Mouse (Mus musculus): Measurements from ENCODE around the gene Smoc1. TPM values are rescaled to one million over a fixed set of nuclear protein-coding genes. Genes with fewer than 3 reads are reported as not detected.
A peak's percentile ranks its signal among the peaks of the same experiment; 100 is the strongest.

Smoc1 gene
- polyA plus RNA-seq, 1 experiment from 2014 or later = 1.6 TPM

DNA sequence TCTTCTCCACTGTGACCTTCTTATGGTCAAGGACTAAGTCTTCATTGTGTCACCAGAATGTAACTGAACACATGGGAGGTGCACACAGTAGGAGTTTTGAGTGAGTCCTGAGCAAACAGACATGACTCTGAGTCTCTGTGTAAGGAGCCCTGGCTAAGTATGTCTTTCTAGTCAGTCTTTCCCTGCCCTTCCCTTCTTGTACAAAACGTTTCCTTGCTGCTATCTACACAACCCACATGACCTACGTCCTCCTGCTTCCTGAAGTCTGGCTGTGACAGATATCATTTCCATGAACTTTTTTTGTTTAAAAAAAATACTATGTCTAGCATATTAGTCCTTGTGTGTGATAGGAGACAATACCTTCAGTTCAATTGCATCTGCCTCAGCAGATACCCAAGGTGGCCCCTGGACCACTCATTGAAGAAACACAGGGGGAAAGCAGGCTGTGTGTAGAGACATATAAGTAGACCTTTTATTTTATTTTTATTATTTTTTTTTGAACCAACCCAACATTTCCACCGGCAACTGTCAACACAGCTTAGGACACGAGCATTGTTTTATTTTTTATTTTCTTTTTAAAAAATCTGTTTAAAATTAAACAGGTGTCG is 171.0 kb downstream of the Smoc1 start:
- Histone ChIP-seq H3K4me3 (ENCODE audit: low read length) (no peak overlapping the region), H3K27me3 (ENCODE audit: control insufficient read depth, insufficient read depth, low read depth, low read length) (no peaks in the 10 kb centered on the region), H3K4me2 (ENCODE audit: low read depth, low read length) (no peak overlapping the region), H3K4me1 (replicated peaks; ENCODE audit: control insufficient read depth, insufficient read depth, low read length) (no peaks in the 10 kb centered on the region), H3K9ac (ENCODE audit: low read length) (no peak overlapping the region), H3K27ac (ENCODE audit: low read length) (no peak overlapping the region), H3K9me3 (ENCODE audit: control insufficient read depth, low read length) (no peaks in the 10 kb centered on the region), H3K36me3 (ENCODE audit: control insufficient read depth, insufficient read depth, low read length) (no peaks in the 10 kb centered on the region)
- 55% methylated on average over 5 of the region's 5 CpGs for WGBS
- no peak for ATAC-seq (ENCODE audit: low read depth)

DNA sequence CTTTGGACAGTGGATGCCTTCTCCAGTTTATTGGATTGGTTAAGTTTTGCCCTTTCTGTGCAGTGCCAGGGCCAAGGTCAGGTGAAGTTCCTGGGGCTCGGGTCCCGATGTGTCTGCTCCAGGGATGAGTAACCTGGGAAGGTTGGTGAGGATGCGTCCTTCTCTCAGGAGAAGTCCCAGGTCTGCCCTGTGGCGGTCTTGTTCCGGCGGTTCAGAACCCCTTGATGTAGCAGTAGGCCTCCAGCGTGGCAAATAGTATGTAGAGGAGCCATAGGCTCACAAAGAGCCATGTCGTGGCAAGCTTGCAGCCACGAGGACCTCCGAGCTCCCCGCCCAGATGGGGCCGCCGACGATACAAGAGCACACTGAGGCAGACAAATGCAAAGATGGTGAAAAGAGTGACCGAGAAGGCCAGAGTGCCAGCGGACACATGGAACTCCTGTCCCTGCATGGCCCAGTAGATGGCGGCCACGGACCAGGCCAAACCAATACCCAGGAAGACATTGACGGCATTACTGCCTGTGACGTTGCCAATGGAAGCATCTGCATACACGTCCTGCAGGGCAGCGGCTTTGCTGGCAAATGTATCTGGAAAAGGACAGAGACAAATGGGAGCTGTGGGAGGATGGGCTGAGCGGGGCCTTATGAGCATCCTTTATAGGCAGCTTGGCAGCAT is 172.8 kb downstream of the Smoc1 start:
- no peak overlapping the region for H3K9ac ChIP-seq (ENCODE audit: low read length)
- WGBS = 29% methylated on average over 23 of the region's 23 CpGs

DNA sequence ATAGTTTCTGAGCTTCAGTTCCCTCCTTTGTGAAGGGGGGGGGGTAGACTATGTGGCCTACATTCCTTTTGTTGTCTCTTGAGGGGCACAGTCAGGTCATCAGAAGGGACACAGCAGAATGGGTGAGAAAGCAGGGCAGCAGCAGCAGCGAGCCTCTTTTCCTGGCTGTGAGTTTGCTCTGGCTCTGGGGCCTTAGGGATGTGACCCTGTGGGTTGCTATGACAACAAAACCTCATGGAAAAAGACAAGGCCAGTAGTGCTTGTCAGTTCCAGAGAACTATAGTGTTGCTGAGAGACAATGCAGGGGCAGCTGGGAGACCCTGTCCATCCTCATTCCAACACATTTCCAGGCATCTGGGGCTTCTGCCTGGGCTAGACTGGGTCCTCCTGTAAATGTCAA is 176.6 kb downstream of the Smoc1 start:
- WGBS = 19% methylated on average over 1 of the region's 1 CpGs
- no peak for ATAC-seq (ENCODE audit: low read depth)

More for the DNA sequence above, 172.8 kb downstream of the Smoc1 start:
- H3K9me3 ChIP-seq (ENCODE audit: control insufficient read depth, low read length) = no peaks in the 10 kb centered on the region
- ATAC-seq (ENCODE audit: low read depth) = peak; percentile 47; the same call in 1 of the 2 replicates
- H3K27me3 ChIP-seq (ENCODE audit: control insufficient read depth, insufficient read depth, low read depth, low read length) = no peaks in the 10 kb centered on the region
- no peak overlapping the region for H3K4me2 ChIP-seq (ENCODE audit: low read depth, low read length)
- no peak overlapping the region for H3K27ac ChIP-seq (ENCODE audit: low read length)
- H3K4me3 ChIP-seq (ENCODE audit: low read length) = no peak overlapping the region
- no peaks in the 10 kb centered on the region for H3K4me1 ChIP-seq (replicated peaks; ENCODE audit: control insufficient read depth, insufficient read depth, low read length)
- no peaks in the 10 kb centered on the region for H3K36me3 ChIP-seq (ENCODE audit: control insufficient read depth, insufficient read depth, low read length)

DNA sequence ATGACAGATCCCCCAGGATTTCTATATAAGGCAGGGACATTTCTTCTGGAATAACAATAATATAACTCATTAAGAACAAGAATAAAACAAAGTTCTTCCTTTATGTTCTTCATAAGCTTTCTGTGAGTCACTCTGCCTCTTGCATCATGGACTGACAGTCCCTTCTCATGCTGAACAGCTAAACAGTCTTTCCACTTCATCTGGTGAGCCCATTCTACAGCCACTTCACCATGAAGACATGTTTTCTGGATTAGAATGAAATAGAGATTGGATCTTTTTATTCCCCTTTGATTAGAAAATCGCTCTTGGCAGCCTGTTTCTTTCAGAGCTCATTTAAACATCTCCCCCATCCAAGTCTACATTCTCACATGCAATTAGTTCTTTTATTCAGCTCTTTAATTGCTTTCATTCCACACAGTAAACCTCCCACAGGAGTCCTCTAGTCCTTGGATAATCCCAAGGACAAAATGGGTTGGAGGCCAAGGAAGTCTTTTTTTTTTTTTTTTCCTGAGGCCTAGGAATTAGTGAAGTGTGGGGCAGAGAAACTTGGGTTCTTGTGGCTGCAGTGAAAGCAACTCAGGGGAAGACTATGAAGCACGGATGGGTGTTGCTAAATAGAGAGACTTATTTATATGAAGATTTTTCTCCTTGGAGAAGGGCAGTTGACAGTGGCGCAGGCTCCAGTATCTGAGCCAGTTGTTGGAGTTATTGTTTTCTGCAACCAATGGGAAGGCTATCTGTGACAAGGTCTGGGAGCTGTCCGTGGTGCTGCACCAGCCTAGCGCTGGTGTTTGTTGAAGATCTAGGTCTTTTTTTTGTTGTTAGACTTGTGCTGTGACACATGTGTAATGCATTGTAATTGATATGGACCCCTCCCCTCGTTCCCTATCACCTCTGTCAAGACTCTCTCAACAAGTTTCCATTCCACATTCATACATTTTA is 179.3 kb downstream of the Smoc1 start:
- WGBS = 17% methylated on average over 6 of the region's 6 CpGs
- no peak for ATAC-seq (ENCODE audit: low read depth)
- Histone ChIP-seq H3K9ac (ENCODE audit: low read length) (no peak overlapping the region), H3K9me3 (ENCODE audit: control insufficient read depth, low read length) (no peaks in the 10 kb centered on the region), H3K4me2 (ENCODE audit: low read depth, low read length) (no peak overlapping the region), H3K4me1 (replicated peaks; ENCODE audit: control insufficient read depth, insufficient read depth, low read length) (no peaks in the 10 kb centered on the region), H3K36me3 (ENCODE audit: control insufficient read depth, insufficient read depth, low read length) (no peaks in the 10 kb centered on the region), H3K27ac (ENCODE audit: low read length) (no peak overlapping the region), H3K27me3 (ENCODE audit: control insufficient read depth, insufficient read depth, low read depth, low read length) (no peaks in the 10 kb centered on the region), H3K4me3 (ENCODE audit: low read length) (no peak overlapping the region)

More for the DNA sequence above, 176.6 kb downstream of the Smoc1 start:
- H3K4me3 ChIP-seq (ENCODE audit: low read length) = no peak overlapping the region
- no peaks in the 10 kb centered on the region for H3K9me3 ChIP-seq (ENCODE audit: control insufficient read depth, low read length)
- no peaks in the 10 kb centered on the region for H3K4me1 ChIP-seq (replicated peaks; ENCODE audit: control insufficient read depth, insufficient read depth, low read length)
- H3K9ac ChIP-seq (ENCODE audit: low read length) = no peak overlapping the region
- H3K27ac ChIP-seq (ENCODE audit: low read length) = no peak overlapping the region
- H3K27me3 ChIP-seq (ENCODE audit: control insufficient read depth, insufficient read depth, low read depth, low read length) = no peaks in the 10 kb centered on the region
- H3K36me3 ChIP-seq (ENCODE audit: control insufficient read depth, insufficient read depth, low read length) = no peaks in the 10 kb centered on the region
- no peak overlapping the region for H3K4me2 ChIP-seq (ENCODE audit: low read depth, low read length)

DNA sequence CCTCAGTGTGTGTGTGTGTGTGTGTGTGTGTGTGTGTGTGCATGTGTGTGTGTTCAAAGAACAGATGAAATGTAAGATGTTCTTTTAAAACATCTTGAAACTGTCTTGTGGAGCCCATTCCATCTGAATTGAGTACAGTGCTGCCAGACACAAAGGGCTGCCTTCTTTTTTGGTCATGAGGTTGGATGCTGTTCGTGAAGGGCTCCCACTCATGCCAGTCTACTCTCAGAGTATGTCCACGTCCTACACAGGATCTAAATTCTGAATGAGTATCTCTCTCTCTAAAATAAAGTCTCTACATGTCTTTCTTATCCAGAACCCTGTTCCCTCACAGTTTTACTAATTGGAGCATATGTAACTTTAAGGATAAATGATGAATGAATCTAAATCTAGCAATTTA is 182.0 kb downstream of the Smoc1 start:
- ATAC-seq (ENCODE audit: low read depth) = no peak
- no peaks in the 10 kb centered on the region for H3K4me1 ChIP-seq (replicated peaks; ENCODE audit: control insufficient read depth, insufficient read depth, low read length)
- H3K36me3 ChIP-seq (ENCODE audit: control insufficient read depth, insufficient read depth, low read length) = no peaks in the 10 kb centered on the region
- no peak overlapping the region for H3K9ac ChIP-seq (ENCODE audit: low read length)
- no peak overlapping the region for H3K4me3 ChIP-seq (ENCODE audit: low read length)
- no peaks in the 10 kb centered on the region for H3K27me3 ChIP-seq (ENCODE audit: control insufficient read depth, insufficient read depth, low read depth, low read length)
- H3K9me3 ChIP-seq (ENCODE audit: control insufficient read depth, low read length) = no peaks in the 10 kb centered on the region
- H3K27ac ChIP-seq (ENCODE audit: low read length) = no peak overlapping the region
- WGBS = 41% methylated on average over 2 of the region's 2 CpGs
- no peak overlapping the region for H3K4me2 ChIP-seq (ENCODE audit: low read depth, low read length)

DNA sequence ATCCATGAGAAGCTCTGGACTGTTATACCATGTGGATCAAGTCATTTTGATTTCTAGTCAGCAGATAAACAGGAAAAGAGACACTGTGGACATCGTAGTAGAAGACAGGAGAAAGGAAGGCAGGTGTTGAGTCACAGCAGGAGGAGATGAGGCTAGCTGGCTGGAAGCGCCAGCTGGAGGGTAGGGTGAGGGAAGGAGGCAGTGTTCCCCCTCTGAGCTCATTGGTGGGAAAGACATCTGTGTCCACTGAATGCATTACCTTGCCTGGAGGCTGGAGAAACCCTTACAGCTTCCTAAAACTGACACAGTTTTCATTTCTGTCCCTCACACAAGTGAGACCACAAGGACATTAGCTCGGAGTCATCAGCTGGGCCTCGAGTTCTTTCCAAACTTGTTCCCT is 192.7 kb downstream of the Smoc1 start:
- Histone ChIP-seq H3K9me3 (ENCODE audit: control insufficient read depth, low read length) (no peaks in the 10 kb centered on the region), H3K27me3 (ENCODE audit: control insufficient read depth, insufficient read depth, low read depth, low read length) (no peaks in the 10 kb centered on the region), H3K4me1 (replicated peaks; ENCODE audit: control insufficient read depth, insufficient read depth, low read length) (no peaks in the 10 kb centered on the region), H3K27ac (ENCODE audit: low read length) (no peak overlapping the region), H3K4me2 (ENCODE audit: low read depth, low read length) (no peak overlapping the region), H3K36me3 (ENCODE audit: control insufficient read depth, insufficient read depth, low read length) (no peaks in the 10 kb centered on the region), H3K4me3 (ENCODE audit: low read length) (no peak overlapping the region), H3K9ac (ENCODE audit: low read length) (no peak overlapping the region)
- WGBS = 50% methylated on average over 4 of the region's 4 CpGs
- no peak for ATAC-seq (ENCODE audit: low read depth)

DNA sequence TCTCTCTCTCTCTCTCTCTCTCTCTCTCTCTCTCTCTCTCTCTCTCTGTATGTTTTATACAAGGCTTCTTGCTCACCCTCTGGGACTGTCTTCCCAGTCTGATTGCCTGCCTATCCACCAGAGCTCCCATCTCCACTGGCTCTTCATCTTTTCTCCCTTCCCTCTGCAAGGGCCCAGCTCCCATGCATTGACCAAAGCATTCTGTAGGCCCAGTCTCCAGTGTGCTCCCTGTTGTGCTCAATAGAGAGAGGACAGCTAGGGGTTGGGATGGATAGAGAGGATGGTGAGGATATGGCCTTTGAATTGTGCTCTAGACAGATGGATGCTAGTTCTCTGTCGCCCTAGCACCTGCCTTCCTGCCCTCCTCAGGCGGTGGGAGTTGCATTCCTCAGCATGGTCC is 196.7 kb downstream of the Smoc1 start:
- no peak for ATAC-seq (ENCODE audit: low read depth)
- no peaks in the 10 kb centered on the region for H3K36me3 ChIP-seq (ENCODE audit: control insufficient read depth, insufficient read depth, low read length)

DNA sequence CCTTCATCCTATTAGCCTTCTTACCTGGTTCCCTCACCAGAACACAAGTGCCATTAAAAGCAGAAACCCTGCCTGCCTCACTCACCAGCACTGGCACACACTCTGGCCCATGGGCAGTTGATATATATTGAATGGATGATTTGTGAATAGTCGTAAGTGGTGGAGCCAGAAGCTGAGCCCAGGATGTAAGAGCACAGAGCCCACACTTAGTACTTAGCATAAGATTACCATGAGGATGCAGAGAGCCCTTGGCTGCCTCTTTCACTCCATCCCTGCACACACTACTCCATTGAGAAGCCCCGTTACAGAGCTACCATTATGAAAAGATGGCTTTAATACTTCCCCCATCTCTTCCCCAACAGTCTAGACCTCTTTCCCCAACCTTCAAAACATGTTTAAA is 198.2 kb downstream of the Smoc1 start:
- Histone ChIP-seq H3K27me3 (ENCODE audit: control insufficient read depth, insufficient read depth, low read depth, low read length) (no peaks in the 10 kb centered on the region), H3K27ac (ENCODE audit: low read length) (no peak overlapping the region), H3K36me3 (ENCODE audit: control insufficient read depth, insufficient read depth, low read length) (no peaks in the 10 kb centered on the region), H3K4me3 (ENCODE audit: low read length) (no peak overlapping the region), H3K9ac (ENCODE audit: low read length) (no peak overlapping the region), H3K4me1 (replicated peaks; ENCODE audit: control insufficient read depth, insufficient read depth, low read length) (no peaks in the 10 kb centered on the region), H3K4me2 (ENCODE audit: low read depth, low read length) (no peak overlapping the region), H3K9me3 (ENCODE audit: control insufficient read depth, low read length) (no peaks in the 10 kb centered on the region)
- WGBS = 73% methylated on average over 2 of the region's 2 CpGs
- no peak for ATAC-seq (ENCODE audit: low read depth)

More for the DNA sequence above, 196.7 kb downstream of the Smoc1 start:
- no peaks in the 10 kb centered on the region for H3K27me3 ChIP-seq (ENCODE audit: control insufficient read depth, insufficient read depth, low read depth, low read length)
- no peak overlapping the region for H3K9ac ChIP-seq (ENCODE audit: low read length)
- no peak overlapping the region for H3K4me2 ChIP-seq (ENCODE audit: low read depth, low read length)
- H3K4me1 ChIP-seq (replicated peaks; ENCODE audit: control insufficient read depth, insufficient read depth, low read length) = no peaks in the 10 kb centered on the region
- H3K27ac ChIP-seq (ENCODE audit: low read length) = no peak overlapping the region
- WGBS = 55% methylated on average over 2 of the region's 2 CpGs
- H3K9me3 ChIP-seq (ENCODE audit: control insufficient read depth, low read length) = no peaks in the 10 kb centered on the region
- H3K4me3 ChIP-seq (ENCODE audit: low read length) = no peak overlapping the region

DNA sequence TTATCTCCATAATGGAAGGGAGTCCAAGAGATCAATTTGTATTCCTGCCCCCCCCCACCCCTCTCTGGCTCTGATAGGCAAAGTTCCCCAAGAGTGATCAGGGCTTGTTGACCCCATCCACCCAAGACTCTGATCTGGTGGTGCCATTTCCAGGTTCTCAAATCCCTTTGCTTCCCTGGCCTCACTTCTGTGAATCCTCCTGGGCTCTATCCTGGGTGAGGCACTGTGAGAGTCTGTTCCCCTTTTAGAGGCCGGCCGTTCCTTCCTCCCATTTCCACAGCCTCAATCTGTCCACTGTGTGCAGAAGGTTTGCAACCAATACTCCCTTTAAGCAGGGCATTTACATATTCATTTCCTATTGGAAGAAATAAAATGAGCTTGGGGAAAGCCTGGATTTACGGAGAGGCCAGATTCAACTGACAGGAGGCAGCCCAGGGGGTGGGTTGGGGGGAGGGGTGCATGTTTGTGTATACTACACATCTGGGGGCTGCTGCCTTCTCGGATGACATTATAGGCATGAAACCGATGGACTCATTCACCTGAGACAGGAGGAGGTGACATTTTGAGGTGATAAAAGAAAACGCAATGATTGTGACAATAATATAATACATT is 199.5 kb downstream of the Smoc1 start:
- Histone ChIP-seq H3K36me3 (ENCODE audit: control insufficient read depth, insufficient read depth, low read length) (no peaks in the 10 kb centered on the region), H3K27ac (ENCODE audit: low read length) (no peak overlapping the region), H3K4me1 (replicated peaks; ENCODE audit: control insufficient read depth, insufficient read depth, low read length) (no peaks in the 10 kb centered on the region), H3K9ac (ENCODE audit: low read length) (no peak overlapping the region), H3K9me3 (ENCODE audit: control insufficient read depth, low read length) (no peaks in the 10 kb centered on the region), H3K27me3 (ENCODE audit: control insufficient read depth, insufficient read depth, low read depth, low read length) (no peaks in the 10 kb centered on the region), H3K4me2 (ENCODE audit: low read depth, low read length) (no peak overlapping the region), H3K4me3 (ENCODE audit: low read length) (no peak overlapping the region)
- ATAC-seq (ENCODE audit: low read depth) = no peak
- WGBS = 26% methylated on average over 6 of the region's 6 CpGs

Data from lung, embryonic 16.5 days (tissue).